Mouse (Mus musculus): ENCODE data around the gene Zfp706. TPM values are rescaled to one million over a fixed set of nuclear protein-coding genes. Genes with fewer than 3 reads are reported as not detected.

Zfp706 gene
- 426 and 458 TPM in 2 replicates for polyA plus RNA-seq (2015; fragmentation: Nextera tagmentation; extraction: Ambion mirVana)

- Histone ChIP-seq H3K4me3 (peak within 1 kb of the TSS; percentile 99), H3K9ac (peak within 1 kb of the TSS; percentile 100), H3K27ac (replicated peaks) (peak within 1 kb of the TSS; percentile 99), H3K4me1 (peaks cover 39% of the 10 kb centered on the region), H3K27me3 (replicated peaks) (no peaks in the 10 kb centered on the region), H3K4me2 (peak within 1 kb of the TSS; percentile 79), H3K9me3 (no peaks in the 10 kb centered on the region), H3K36me3 (peaks cover 18% of the 10 kb centered on the region)
- peak; percentile 100 for ATAC-seq (ENCODE audit: extremely low read depth, insufficient number of reproducible peaks, low FRiP score, low TSS enrichment)
- under 1% methylated on average over 64 of the region's 79 CpGs for WGBS
Measured at GRCm38 (mm10) chr15:37007233-37007958, at the start of gene Zfp706. Gene Zfp706, minus strand, starts transcription at chr15:37007773.

- 85% methylated on average over 5 of the region's 5 CpGs for WGBS
- no peaks in the 10 kb centered on the region for H3K27me3 ChIP-seq (replicated peaks)
Measured at GRCm38 (mm10) chr15:37054582-37054981, 47.0 kb upstream of the Zfp706 start.

GRCm38 (mm10) chr15:37053085-37053762 is 45.7 kb upstream of the Zfp706 start:
- Histone ChIP-seq H3K27me3 (replicated peaks) (no peaks in the 10 kb centered on the region), H3K4me1 (no peaks in the 10 kb centered on the region), H3K4me2 (no peak overlapping the region), H3K4me3 (no peak overlapping the region), H3K27ac (replicated peaks) (no peak overlapping the region), H3K9me3 (peaks cover 22% of the 10 kb centered on the region), H3K9ac (no peak overlapping the region), H3K36me3 (no peaks in the 10 kb centered on the region)
- 73% methylated on average over 8 of the region's 8 CpGs for WGBS
- no peak for ATAC-seq (ENCODE audit: extremely low read depth, insufficient number of reproducible peaks, low FRiP score, low TSS enrichment)

More at GRCm38 (mm10) chr15:37054582-37054981, 47.0 kb upstream of the Zfp706 start:
- Histone ChIP-seq H3K4me1 (no peaks in the 10 kb centered on the region), H3K4me2 (no peak overlapping the region), H3K9ac (no peak overlapping the region), H3K36me3 (no peaks in the 10 kb centered on the region), H3K27ac (replicated peaks) (no peak overlapping the region), H3K4me3 (no peak overlapping the region), H3K9me3 (peaks cover 22% of the 10 kb centered on the region)
- ATAC-seq (ENCODE audit: extremely low read depth, insufficient number of reproducible peaks, low FRiP score, low TSS enrichment): no peak

DNA sequence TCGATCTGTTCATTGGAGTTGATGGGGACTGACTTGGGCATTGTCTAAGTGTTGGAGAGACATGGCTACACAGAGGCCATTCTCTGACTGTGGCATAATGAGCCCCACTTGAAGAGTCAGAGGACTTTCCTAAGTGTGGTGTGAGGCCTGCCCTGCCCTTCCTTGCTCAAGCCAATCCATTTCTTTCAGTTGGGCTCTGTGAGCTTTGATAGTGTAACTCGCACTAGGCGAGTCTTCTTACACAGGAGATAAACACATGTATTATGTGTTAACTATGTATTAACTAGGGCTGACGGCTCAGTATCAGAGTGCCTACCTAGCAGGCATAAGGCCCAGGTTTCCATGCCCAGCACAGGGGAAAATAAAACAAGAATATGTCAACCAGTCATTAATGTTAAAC is 39.8 kb upstream of the Zfp706 start:
- WGBS: 87% methylated on average over 4 of the region's 4 CpGs
- no peaks in the 10 kb centered on the region for H3K27me3 ChIP-seq (replicated peaks)
- H3K4me3 ChIP-seq: no peak overlapping the region
- no peak overlapping the region for H3K9ac ChIP-seq
- no peak for ATAC-seq (ENCODE audit: extremely low read depth, insufficient number of reproducible peaks, low FRiP score, low TSS enrichment)
- H3K4me2 ChIP-seq: no peak overlapping the region
- no peaks in the 10 kb centered on the region for H3K36me3 ChIP-seq
- no peak overlapping the region for H3K27ac ChIP-seq (replicated peaks)
- 0 out of 2 replicates have a peak, but pooled peaks cover 9% of the 10 kb centered on the region for H3K9me3 ChIP-seq
- peaks cover 7% of the 10 kb centered on the region for H3K4me1 ChIP-seq

- Histone ChIP-seq H3K27ac (replicated peaks) (no peak overlapping the region), H3K4me1 (peaks cover 8% of the 10 kb centered on the region), H3K27me3 (replicated peaks) (no peaks in the 10 kb centered on the region), H3K9ac (no peak overlapping the region), H3K4me2 (no peak overlapping the region), H3K36me3 (no peaks in the 10 kb centered on the region), H3K4me3 (no peak overlapping the region), H3K9me3 (0 out of 2 replicates have a peak, but pooled peaks cover 1% of the 10 kb centered on the region)
- WGBS: 80% methylated on average over 10 of the region's 10 CpGs
- no peak for ATAC-seq (ENCODE audit: extremely low read depth, insufficient number of reproducible peaks, low FRiP score, low TSS enrichment)
Measured at GRCm38 (mm10) chr15:37046586-37046985, 39.0 kb upstream of the Zfp706 start.

- no peak overlapping the region for H3K4me2 ChIP-seq
- no peaks in the 10 kb centered on the region for H3K36me3 ChIP-seq
- H3K27me3 ChIP-seq (replicated peaks): no peaks in the 10 kb centered on the region
- no peak overlapping the region for H3K27ac ChIP-seq (replicated peaks)
- H3K4me3 ChIP-seq: no peak overlapping the region
- H3K4me1 ChIP-seq: peaks cover 8% of the 10 kb centered on the region
- H3K9me3 ChIP-seq: no peaks in the 10 kb centered on the region
- WGBS: 70% methylated on average over 7 of the region's 7 CpGs
- ATAC-seq (ENCODE audit: extremely low read depth, insufficient number of reproducible peaks, low FRiP score, low TSS enrichment): no peak
- no peak overlapping the region for H3K9ac ChIP-seq
Measured at GRCm38 (mm10) chr15:37046131-37046530, 38.6 kb upstream of the Zfp706 start.

DNA sequence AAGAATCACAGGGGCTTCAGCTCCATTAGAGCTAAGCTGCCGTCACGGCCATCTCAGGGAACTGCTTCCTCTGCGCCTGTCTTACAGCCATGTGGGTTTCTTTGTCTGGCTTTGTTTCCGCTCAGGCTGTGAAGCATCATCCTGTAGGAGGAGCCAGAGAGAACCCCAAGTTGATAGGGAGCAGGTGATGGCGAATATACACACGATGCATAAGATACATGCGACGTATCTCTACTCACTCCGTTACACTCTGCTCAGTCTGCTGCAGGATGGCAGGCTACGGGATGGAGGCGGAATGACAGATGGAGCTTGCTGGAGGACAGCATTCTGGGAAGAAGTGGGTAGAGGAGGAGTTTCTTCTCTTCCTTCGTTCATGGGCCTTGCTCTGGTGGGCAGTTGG is 37.9 kb upstream of the Zfp706 start:
- Histone ChIP-seq H3K27ac (replicated peaks) (no peak overlapping the region), H3K4me3 (no peak overlapping the region), H3K9me3 (no peaks in the 10 kb centered on the region), H3K4me1 (peaks cover 8% of the 10 kb centered on the region), H3K27me3 (replicated peaks) (no peaks in the 10 kb centered on the region), H3K4me2 (no peak overlapping the region), H3K36me3 (no peaks in the 10 kb centered on the region), H3K9ac (no peak overlapping the region)
- ATAC-seq (ENCODE audit: extremely low read depth, insufficient number of reproducible peaks, low FRiP score, low TSS enrichment): no peak
- 74% methylated on average over 12 of the region's 12 CpGs for WGBS

DNA sequence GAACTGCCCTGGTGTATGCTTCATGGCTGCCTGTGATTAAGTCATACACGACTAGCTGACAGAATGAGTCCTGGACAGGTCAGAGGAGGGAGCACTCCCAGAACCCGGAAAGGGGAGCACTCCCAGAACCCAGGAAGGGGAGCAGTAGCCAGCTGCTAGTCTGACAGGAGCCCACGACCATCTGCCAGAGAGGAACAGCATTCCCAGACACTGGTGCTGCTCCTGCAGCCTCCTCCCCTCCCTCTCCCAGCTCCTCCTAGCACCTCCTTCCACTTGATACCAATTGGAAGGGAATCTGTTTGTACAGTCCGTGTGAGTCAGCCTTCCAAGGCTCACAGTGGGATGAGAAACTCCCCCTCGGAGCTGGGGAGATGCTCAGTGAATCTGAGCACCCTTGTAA is 35.0 kb upstream of the Zfp706 start:
- Histone ChIP-seq H3K9ac (no peak overlapping the region), H3K4me3 (no peak overlapping the region), H3K9me3 (no peaks in the 10 kb centered on the region), H3K4me2 (peak overlapping the region; percentile 20), H3K4me1 (peaks cover 15% of the 10 kb centered on the region), H3K36me3 (no peaks in the 10 kb centered on the region), H3K27ac (replicated peaks) (no peak overlapping the region), H3K27me3 (replicated peaks) (no peaks in the 10 kb centered on the region)
- WGBS: 18% methylated on average over 5 of the region's 5 CpGs
- no peak for ATAC-seq (ENCODE audit: extremely low read depth, insufficient number of reproducible peaks, low FRiP score, low TSS enrichment)

DNA sequence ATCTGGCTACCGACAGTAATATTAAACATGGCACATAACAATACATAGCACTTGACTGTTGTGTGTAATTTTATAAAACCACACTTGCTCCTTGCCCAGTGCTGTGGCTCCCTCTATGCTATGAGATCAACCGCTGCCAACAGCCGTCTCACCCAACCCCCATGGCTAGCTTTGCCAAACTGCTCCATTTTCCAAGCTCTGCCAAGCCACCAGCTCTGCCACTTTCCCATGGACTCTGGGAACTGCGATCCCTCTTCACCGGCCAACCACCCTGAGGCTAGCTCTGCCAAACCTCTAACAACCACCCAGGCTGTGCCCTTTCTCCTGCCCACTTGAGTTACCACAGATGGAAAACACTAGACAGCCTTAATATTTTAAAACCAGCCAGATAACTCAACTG is 33.6 kb upstream of the Zfp706 start:
- Histone ChIP-seq H3K9me3 (no peaks in the 10 kb centered on the region), H3K36me3 (no peaks in the 10 kb centered on the region), H3K4me1 (peaks cover 27% of the 10 kb centered on the region), H3K27ac (replicated peaks) (no peak overlapping the region), H3K9ac (no peak overlapping the region), H3K4me3 (no peak overlapping the region), H3K27me3 (replicated peaks) (no peaks in the 10 kb centered on the region), H3K4me2 (no peak overlapping the region)
- no peak for ATAC-seq (ENCODE audit: extremely low read depth, insufficient number of reproducible peaks, low FRiP score, low TSS enrichment)
- 89% methylated on average over 5 of the region's 5 CpGs for WGBS

- H3K27ac ChIP-seq (replicated peaks): 0 out of 2 replicates have a peak overlapping the region, but pooled peaks have one; percentile 43
- no peaks in the 10 kb centered on the region for H3K27me3 ChIP-seq (replicated peaks)
Measured at GRCm38 (mm10) chr15:37038666-37039065, 31.1 kb upstream of the Zfp706 start.

DNA sequence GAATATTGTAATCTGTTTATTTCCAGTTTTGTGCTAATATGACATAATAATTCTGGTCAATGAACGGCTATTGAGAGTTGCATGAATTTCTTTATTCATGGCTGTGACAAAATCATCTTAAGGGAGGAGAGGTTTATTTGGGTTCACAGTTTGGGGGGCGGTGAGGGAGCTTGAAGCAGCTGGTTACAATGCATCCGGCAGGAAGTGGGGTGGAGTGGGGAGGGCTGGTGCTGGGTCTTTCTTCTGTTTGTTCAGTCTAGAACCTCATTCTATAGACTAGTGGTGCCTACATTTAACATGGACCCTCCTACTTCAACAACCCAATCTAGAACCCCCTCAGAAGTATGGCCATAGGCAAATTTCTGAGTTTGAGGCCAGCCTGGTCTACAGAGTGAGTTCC is 30.1 kb upstream of the Zfp706 start:
- WGBS: 84% methylated on average over 3 of the region's 3 CpGs
- Histone ChIP-seq H3K4me3 (no peak overlapping the region), H3K9ac (no peak overlapping the region), H3K4me2 (no peak overlapping the region), H3K27ac (replicated peaks) (no peak overlapping the region), H3K4me1 (peaks cover 28% of the 10 kb centered on the region), H3K9me3 (no peaks in the 10 kb centered on the region), H3K36me3 (no peaks in the 10 kb centered on the region), H3K27me3 (replicated peaks) (no peaks in the 10 kb centered on the region)
- ATAC-seq (ENCODE audit: extremely low read depth, insufficient number of reproducible peaks, low FRiP score, low TSS enrichment): no peak

More at GRCm38 (mm10) chr15:37038666-37039065, 31.1 kb upstream of the Zfp706 start:
- Histone ChIP-seq H3K36me3 (no peaks in the 10 kb centered on the region), H3K9me3 (no peaks in the 10 kb centered on the region), H3K9ac (no peak overlapping the region), H3K4me3 (no peak overlapping the region), H3K4me1 (peaks cover 32% of the 10 kb centered on the region), H3K4me2 (no peak overlapping the region)
- no peak for ATAC-seq (ENCODE audit: extremely low read depth, insufficient number of reproducible peaks, low FRiP score, low TSS enrichment)
- 19% methylated on average over 1 of the region's 1 CpGs for WGBS
